Mouse (Mus musculus) neutrophil, adult 59 days (primary cell): ENCODE data around the gene Slc22a8. TPM values are rescaled to one million over a fixed set of nuclear protein-coding genes. Genes with fewer than 3 reads are reported as not detected.

Experiments used
- total RNA-seq, 2 experiments: library from RNA; stranded (reverse); gene quantifications; 1 replicate in 1 of 2; 2 replicates in 1 of 2; pipeline ENCODE4 v1.2.4; 2023

Slc22a8 gene
- total RNA-seq: not detected

GRCm38 (mm10) chr19:8590954-8591353 lies at the start of gene Slc22a8:
Gene Slc22a8, plus strand, starts transcription at chr19:8591254.

GRCm38 (mm10) chr19:8617904-8618303 lies 26.9 kb downstream of the Slc22a8 start, which contains the start of gene Slc22a6:
Gene Slc22a6, plus strand, starts transcription at chr19:8618039.

Other genes starting within 250 kb of the Slc22a8 start
- gene Slc22a30, start 186.1 kb upstream of the Slc22a8 start, total RNA-seq: not detected
- not detected for gene Slc22a6, start 26.8 kb downstream of the Slc22a8 start, total RNA-seq
- gene Chrm1, start 72.5 kb downstream of the Slc22a8 start, total RNA-seq: under 1 TPM; 0.22 to 0.57 TPM
- 100 to 1,000 TPM; 121 to 124 TPM for gene Slc3a2, start 132.1 kb downstream of the Slc22a8 start, total RNA-seq
- 10 to 100 TPM; 20.6 to 29.3 TPM for gene Wdr74, start 144.6 kb downstream of the Slc22a8 start, total RNA-seq
- gene 1700092M07Rik, start 149.5 kb downstream of the Slc22a8 start, total RNA-seq: 1 to 10 TPM in 1 of 2 experiments, not detected in 1; 2.8 TPM
- gene Stx5a, start 150.2 kb downstream of the Slc22a8 start, total RNA-seq: 100 to 1,000 TPM; 125 to 152 TPM
- 100 to 1,000 TPM; 133 to 147 TPM for gene Nxf1, start 165.8 kb downstream of the Slc22a8 start, total RNA-seq
- gene Tmem223, start 179.7 kb downstream of the Slc22a8 start, total RNA-seq: 10 to 100 TPM; 20.5 to 24.1 TPM
- 10 to 100 TPM; 75.5 to 83.0 TPM for gene Tmem179b, start 183.2 kb downstream of the Slc22a8 start, total RNA-seq
- 10 to 100 TPM; 11.3 to 11.5 TPM for gene Taf6l, start 195.2 kb downstream of the Slc22a8 start, total RNA-seq
- 10 to 100 TPM; 45.1 to 45.9 TPM for gene Polr2g, start 207.3 kb downstream of the Slc22a8 start, total RNA-seq
- gene Zbtb3, start 211.3 kb downstream of the Slc22a8 start, total RNA-seq: under 1 TPM; 0.79 to 0.98 TPM
- gene Ttc9c, start 228.1 kb downstream of the Slc22a8 start, total RNA-seq: 10 to 100 TPM; 20.3 to 24.7 TPM
- gene Hnrnpul2, start 228.8 kb downstream of the Slc22a8 start, total RNA-seq: 10 to 100 TPM; 89.7 to 97.5 TPM
- 1 to 10 TPM; 3.5 to 7.8 TPM for gene AC129217.1, start 238.5 kb downstream of the Slc22a8 start, total RNA-seq
- 10 to 100 TPM; 55.1 to 64.1 TPM for gene Bscl2, start 246.2 kb downstream of the Slc22a8 start, total RNA-seq
- not detected for gene Gng3, start 247.9 kb downstream of the Slc22a8 start, total RNA-seq